Mouse (Mus musculus): ENCODE data around the gene Stk39. TPM values are rescaled to one million over a fixed set of nuclear protein-coding genes. Genes with fewer than 3 reads are reported as not detected.

Stk39 gene
- polyA plus RNA-seq, 1 experiment from 2014 or later: 30.2 TPM

- WGBS: 94% methylated on average over 4 of the region's 4 CpGs
- H3K4me1 ChIP-seq: peaks cover 11% of the 10 kb centered on the region
- H3K27ac ChIP-seq: no peak overlapping the region
- H3K27me3 ChIP-seq (ENCODE audit: poor library complexity, severe bottlenecking): no peaks in the 10 kb centered on the region
- H3K36me3 ChIP-seq (replicated peaks): peaks cover 31% of the 10 kb centered on the region
- H3K9me3 ChIP-seq: no peaks in the 10 kb centered on the region
- no peak overlapping the region for H3K4me3 ChIP-seq
- no peak for DNase-seq (ENCODE audit: extremely low spot score, low spot score)
These were observed 252.2 kb downstream of the Stk39 start for GRCm38 (mm10) chr2:68219823-68220222.

- no peak for DNase-seq (ENCODE audit: extremely low spot score, low spot score)
- no peaks in the 10 kb centered on the region for H3K9me3 ChIP-seq
- H3K36me3 ChIP-seq (replicated peaks): peaks cover 32% of the 10 kb centered on the region
- H3K27ac ChIP-seq: no peak overlapping the region
- 94% methylated on average over 11 of the region's 11 CpGs for WGBS
- H3K4me1 ChIP-seq: peaks cover 11% of the 10 kb centered on the region
- no peaks in the 10 kb centered on the region for H3K27me3 ChIP-seq (ENCODE audit: poor library complexity, severe bottlenecking)
- H3K4me3 ChIP-seq: no peak overlapping the region
These were observed 256.9 kb downstream of the Stk39 start for GRCm38 (mm10) chr2:68215176-68215575.

- no peaks in the 10 kb centered on the region for H3K9me3 ChIP-seq
- 89% methylated on average over 6 of the region's 6 CpGs for WGBS
These were observed 257.7 kb downstream of the Stk39 start for GRCm38 (mm10) chr2:68214400-68214799.

GRCm38 (mm10) chr2:68211443-68211842 lies 260.6 kb downstream of the Stk39 start:
- Histone ChIP-seq H3K36me3 (replicated peaks) (peaks cover 18% of the 10 kb centered on the region), H3K4me3 (no peak overlapping the region), H3K27me3 (ENCODE audit: poor library complexity, severe bottlenecking) (no peaks in the 10 kb centered on the region), H3K27ac (no peak overlapping the region), H3K9me3 (no peaks in the 10 kb centered on the region), H3K4me1 (no peaks in the 10 kb centered on the region)
- 94% methylated on average over 7 of the region's 7 CpGs for WGBS
- no peak for DNase-seq (ENCODE audit: extremely low spot score, low spot score)

More at GRCm38 (mm10) chr2:68214400-68214799, 257.7 kb downstream of the Stk39 start:
- no peak for DNase-seq (ENCODE audit: extremely low spot score, low spot score)
- Histone ChIP-seq H3K4me3 (no peak overlapping the region), H3K27me3 (ENCODE audit: poor library complexity, severe bottlenecking) (no peaks in the 10 kb centered on the region), H3K27ac (no peak overlapping the region), H3K4me1 (peaks cover 11% of the 10 kb centered on the region), H3K36me3 (replicated peaks) (peaks cover 32% of the 10 kb centered on the region)

- no peaks in the 10 kb centered on the region for H3K27me3 ChIP-seq (ENCODE audit: poor library complexity, severe bottlenecking)
- H3K4me3 ChIP-seq: no peak overlapping the region
- WGBS: 71% methylated on average over 4 of the region's 4 CpGs
- H3K36me3 ChIP-seq (replicated peaks): no peaks in the 10 kb centered on the region
- DNase-seq (ENCODE audit: extremely low spot score, low spot score): no peak
- no peaks in the 10 kb centered on the region for H3K9me3 ChIP-seq
- no peak overlapping the region for H3K27ac ChIP-seq
- H3K4me1 ChIP-seq: no peaks in the 10 kb centered on the region
These were observed 275.8 kb downstream of the Stk39 start for GRCm38 (mm10) chr2:68196245-68196644.

GRCm38 (mm10) chr2:68194444-68194843 lies 277.6 kb downstream of the Stk39 start:
- Histone ChIP-seq H3K4me1 (no peaks in the 10 kb centered on the region), H3K4me3 (no peak overlapping the region), H3K36me3 (replicated peaks) (no peaks in the 10 kb centered on the region), H3K27me3 (ENCODE audit: poor library complexity, severe bottlenecking) (no peaks in the 10 kb centered on the region), H3K9me3 (no peaks in the 10 kb centered on the region), H3K27ac (no peak overlapping the region)
- 87% methylated on average over 4 of the region's 4 CpGs for WGBS
- DNase-seq (ENCODE audit: extremely low spot score, low spot score): no peak

- H3K36me3 ChIP-seq (replicated peaks): no peaks in the 10 kb centered on the region
- DNase-seq (ENCODE audit: extremely low spot score, low spot score): no peak
- no peaks in the 10 kb centered on the region for H3K27me3 ChIP-seq (ENCODE audit: poor library complexity, severe bottlenecking)
- no peak overlapping the region for H3K4me3 ChIP-seq
- H3K27ac ChIP-seq: no peak overlapping the region
- no peaks in the 10 kb centered on the region for H3K9me3 ChIP-seq
- H3K4me1 ChIP-seq: no peaks in the 10 kb centered on the region
These were observed 278.6 kb downstream of the Stk39 start for GRCm38 (mm10) chr2:68193465-68193837.

GRCm38 (mm10) chr2:68192605-68193464 lies 279.2 kb downstream of the Stk39 start:
- no peaks in the 10 kb centered on the region for H3K9me3 ChIP-seq
- H3K27me3 ChIP-seq (ENCODE audit: poor library complexity, severe bottlenecking): no peaks in the 10 kb centered on the region
- no peak overlapping the region for H3K4me3 ChIP-seq
- no peaks in the 10 kb centered on the region for H3K36me3 ChIP-seq (replicated peaks)
- DNase-seq (ENCODE audit: extremely low spot score, low spot score): no peak
- no peaks in the 10 kb centered on the region for H3K4me1 ChIP-seq
- 91% methylated on average over 5 of the region's 5 CpGs for WGBS
- no peak overlapping the region for H3K27ac ChIP-seq

GRCm38 (mm10) chr2:68176425-68176824 lies 295.6 kb downstream of the Stk39 start:
- Histone ChIP-seq H3K4me3 (no peak overlapping the region), H3K9me3 (no peaks in the 10 kb centered on the region), H3K36me3 (replicated peaks) (no peaks in the 10 kb centered on the region), H3K27me3 (ENCODE audit: poor library complexity, severe bottlenecking) (no peaks in the 10 kb centered on the region), H3K4me1 (peaks cover 3% of the 10 kb centered on the region; the same call in 1 of the 2 replicates), H3K27ac (no peak overlapping the region)
- 94% methylated on average over 3 of the region's 3 CpGs for WGBS
- DNase-seq (ENCODE audit: extremely low spot score, low spot score): no peak

GRCm38 (mm10) chr2:68171306-68171705 lies 300.8 kb downstream of the Stk39 start:
- 92% methylated on average over 10 of the region's 10 CpGs for WGBS
- Histone ChIP-seq H3K9me3 (no peaks in the 10 kb centered on the region), H3K27me3 (ENCODE audit: poor library complexity, severe bottlenecking) (no peaks in the 10 kb centered on the region), H3K27ac (no peak overlapping the region), H3K4me3 (no peak overlapping the region), H3K36me3 (replicated peaks) (no peaks in the 10 kb centered on the region), H3K4me1 (peaks cover 3% of the 10 kb centered on the region; the same call in 1 of the 2 replicates)
- no peak for DNase-seq (ENCODE audit: extremely low spot score, low spot score)

- 89% methylated on average over 4 of the region's 4 CpGs for WGBS
These were observed 310.1 kb downstream of the Stk39 start for GRCm38 (mm10) chr2:68162012-68162411.

GRCm38 (mm10) chr2:68160566-68160965 lies 311.5 kb downstream of the Stk39 start:
- WGBS: 90% methylated on average over 2 of the region's 2 CpGs
- H3K4me3 ChIP-seq: no peak overlapping the region
- no peak for DNase-seq (ENCODE audit: extremely low spot score, low spot score)
- no peaks in the 10 kb centered on the region for H3K27me3 ChIP-seq (ENCODE audit: poor library complexity, severe bottlenecking)
- no peaks in the 10 kb centered on the region for H3K9me3 ChIP-seq
- H3K4me1 ChIP-seq: no peaks in the 10 kb centered on the region
- no peak overlapping the region for H3K27ac ChIP-seq
- H3K36me3 ChIP-seq (replicated peaks): no peaks in the 10 kb centered on the region

More at GRCm38 (mm10) chr2:68162012-68162411, 310.1 kb downstream of the Stk39 start:
- H3K9me3 ChIP-seq: no peaks in the 10 kb centered on the region
- no peak for DNase-seq (ENCODE audit: extremely low spot score, low spot score)
- H3K4me1 ChIP-seq: no peaks in the 10 kb centered on the region
- H3K36me3 ChIP-seq (replicated peaks): no peaks in the 10 kb centered on the region
- H3K27me3 ChIP-seq (ENCODE audit: poor library complexity, severe bottlenecking): no peaks in the 10 kb centered on the region
- no peak overlapping the region for H3K27ac ChIP-seq
- no peak overlapping the region for H3K4me3 ChIP-seq

Measured in forebrain, embryonic 10.5 days (tissue).